In the genomic region with DNA sequence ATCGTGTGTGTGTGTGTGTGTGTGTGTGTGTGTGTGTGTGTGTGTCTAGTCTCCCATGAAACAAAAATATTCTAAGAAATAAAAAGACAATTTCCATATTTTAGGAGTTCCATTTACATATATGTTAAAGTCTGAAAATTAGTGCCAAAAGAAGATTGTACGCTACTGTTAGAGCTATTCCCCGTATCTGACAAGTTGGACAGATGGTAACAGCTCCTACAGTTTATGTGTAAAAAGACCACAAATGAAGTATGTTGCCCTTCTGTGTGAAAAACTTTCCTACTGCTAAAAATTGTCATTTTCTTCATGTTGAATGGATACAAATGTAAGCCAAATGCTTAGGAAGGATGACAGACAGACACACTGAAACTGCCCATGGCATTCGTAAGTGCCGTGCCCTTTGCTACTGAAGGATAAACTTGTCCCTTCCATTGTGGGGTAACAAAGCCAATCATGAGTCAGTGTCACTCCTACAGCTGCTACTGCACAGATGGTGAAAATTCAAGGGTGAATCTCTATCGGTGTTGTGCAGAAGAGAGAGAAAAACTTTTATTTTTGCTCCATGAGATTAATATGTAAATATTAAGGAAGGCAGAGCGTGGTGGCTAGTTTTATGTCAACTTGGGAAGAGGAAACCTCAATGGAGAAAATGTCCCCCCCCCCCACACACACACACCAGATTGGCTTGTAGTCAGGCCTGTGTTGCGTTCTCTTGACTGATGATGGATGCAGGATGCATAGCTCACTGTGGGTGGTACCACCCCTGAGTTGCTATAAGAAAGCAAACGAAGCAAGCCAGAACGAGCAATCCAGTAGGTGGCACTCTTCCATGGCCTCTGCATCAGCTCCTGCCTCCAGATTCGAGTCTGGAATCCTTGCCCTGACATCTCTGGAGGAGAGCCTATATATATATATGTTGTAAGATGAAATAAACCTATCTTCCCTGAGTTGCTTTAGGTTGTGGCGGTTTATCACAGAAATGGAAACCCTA, we compare ENCODE assay signal across 13 mouse cellular contexts.
DNase-seq lines count a peak whose midpoint lies in the region; ATAC-seq lines count a peak whose summit lies in the region.
"Had no signal": no experiment of that assay in that cellular context is flagged by ENCODE, and none has a peak within 500 bp of the region (broad histone marks: within the 10 kb centered on the region; RNA-seq: fewer than 3 reads in every experiment).

No protein-coding gene starts in this region.

- ATAC-seq in forebrain, embryonic 13.5 days: peak; percentile 45; the same call in 1 of the 2 replicates
- no peak for ATAC-seq in forebrain, embryonic 11.5 days (replicated peaks; ENCODE audit: low FRiP score)
- ATAC-seq: activated CD4-positive, CD25-positive, alpha-beta regulatory T cell, adult 4 months had no signal

- WGBS in forebrain, embryonic 13.5 days: 69% methylated on average over 12 of the region's 12 CpGs
- 71% methylated on average over 12 of the region's 12 CpGs for WGBS in forebrain, embryonic 11.5 days

- H3K36me3 ChIP-seq in forebrain, embryonic 13.5 days (ENCODE audit: poor library complexity, severe bottlenecking): peaks cover 18% of the 10 kb centered on the region; the same call in 1 of the 2 replicates
- H3K36me3 ChIP-seq in forebrain, embryonic 11.5 days (ENCODE audit: control insufficient read depth, insufficient read depth, low read length): no peaks in the 10 kb centered on the region
- H3K36me3 ChIP-seq: embryonic facial prominence, embryonic 15.5 days; liver, embryonic 15.5 days had no signal

- peak overlapping the region; percentile 68 for H3K27ac ChIP-seq in forebrain, embryonic 13.5 days
- H3K27ac ChIP-seq in forebrain, embryonic 11.5 days (ENCODE audit: low read depth, low read length): no peak overlapping the region
- H3K27ac ChIP-seq: embryonic facial prominence, embryonic 15.5 days; hindbrain, embryonic 15.5 days; liver, embryonic 15.5 days had no signal

- H3K9ac ChIP-seq in forebrain, embryonic 13.5 days: no peak overlapping the region
- no peak overlapping the region for H3K9ac ChIP-seq in forebrain, embryonic 11.5 days (ENCODE audit: low read length)
- H3K9ac ChIP-seq: embryonic facial prominence, embryonic 15.5 days; hindbrain, embryonic 15.5 days; liver, embryonic 15.5 days had no signal

- H3K9me3 ChIP-seq in forebrain, embryonic 13.5 days (replicated peaks): no peaks in the 10 kb centered on the region
- H3K9me3 ChIP-seq in forebrain, embryonic 11.5 days (ENCODE audit: control insufficient read depth, low read length): no peaks in the 10 kb centered on the region
- H3K9me3 ChIP-seq: embryonic facial prominence, embryonic 15.5 days; hindbrain, embryonic 15.5 days; liver, embryonic 15.5 days had no signal

- no peaks in the 10 kb centered on the region for H3K27me3 ChIP-seq in forebrain, embryonic 13.5 days
- H3K27me3 ChIP-seq in forebrain, embryonic 11.5 days (ENCODE audit: control insufficient read depth, insufficient read depth, low read length): no peaks in the 10 kb centered on the region
- H3K27me3 ChIP-seq: embryonic facial prominence, embryonic 15.5 days; hindbrain, embryonic 15.5 days; liver, embryonic 15.5 days had no signal

- DNase-seq in forebrain, embryonic 11.5 days (ENCODE audit: low spot score): no peak
- DNase-seq in left cerebral cortex, postnatal 4 days: peak; percentile 35
- DNase-seq in left cerebral cortex, postnatal 10 days (ENCODE audit: extremely low spot score in 1 of 2, low spot score in 2 of 2): no peak
- peak; percentile 10 for DNase-seq in A20 (ENCODE audit: low read depth, low spot score)
- DNase-seq in embryo, embryonic 10.5 days (ENCODE audit: low spot score): peak; percentile 65
- no peak for DNase-seq in testis, postnatal 10 days (ENCODE audit: low spot score)
- no peak for DNase-seq in heart, postnatal 36 days
- DNase-seq: kidney, postnatal 4 days had no signal

- H3K4me2 ChIP-seq in forebrain, embryonic 13.5 days: no peak overlapping the region
- H3K4me2 ChIP-seq in forebrain, embryonic 11.5 days (ENCODE audit: low read depth, low read length, severe bottlenecking): no peak overlapping the region
- H3K4me2 ChIP-seq: embryonic facial prominence, embryonic 15.5 days; hindbrain, embryonic 15.5 days; liver, embryonic 15.5 days had no signal

- intact Hi-C loops in left cerebral cortex, postnatal 4 days (cut with DNase I): no loop called here
- intact Hi-C loops in left cerebral cortex, postnatal 10 days (cut with DNase I): no loop called here
- intact Hi-C loops in heart, postnatal 36 days (cut with DNase I): no loop called here

- peaks cover 19% of the 10 kb centered on the region; the same call in 1 of the 2 replicates for H3K4me1 ChIP-seq in forebrain, embryonic 13.5 days
- no peaks in the 10 kb centered on the region for H3K4me1 ChIP-seq in forebrain, embryonic 11.5 days (replicated peaks; ENCODE audit: control insufficient read depth, insufficient read depth, low read length)
- H3K4me1 ChIP-seq: embryonic facial prominence, embryonic 15.5 days; hindbrain, embryonic 15.5 days; liver, embryonic 15.5 days had no signal

- H3K4me3 ChIP-seq in forebrain, embryonic 13.5 days: no peak overlapping the region
- H3K4me3 ChIP-seq in forebrain, embryonic 11.5 days (ENCODE audit: low read depth, low read length): no peak overlapping the region
- H3K4me3 ChIP-seq: embryonic facial prominence, embryonic 15.5 days; hindbrain, embryonic 15.5 days; liver, embryonic 15.5 days had no signal

Comparison
In these comparisons a context has a peak if more than half of its experiments do, and no peak if none do; other contexts are left out.
1. DNase-seq: peak in left cerebral cortex, postnatal 4 days (single experiment), A20 (single experiment) and embryo, embryonic 10.5 days (single experiment); none in forebrain, embryonic 11.5 days (single experiment), left cerebral cortex, postnatal 10 days (0 of 2), testis, postnatal 10 days (single experiment) and heart, postnatal 36 days (0 of 2).